Mouse (Mus musculus): ENCODE data around the gene Tmem141.

GRCm38 (mm10) chr2:25620852-25621228 is 965 bp downstream of the Tmem141 start:
- TF ChIP-seq CTCF (IDR thresholded peaks at IDR 0.05; ENCODE audit: low read depth, low read length): no peak
- TF ChIP-seq POLR2AphosphoS5 (IDR thresholded peaks at IDR 0.05; ENCODE audit: insufficient replicate concordance, low read depth, low read length): no peak

All from G1E (cell line).